Mouse (Mus musculus) CD4-positive, CD25-positive, alpha-beta regulatory T cell, adult 2 months (primary cell): ENCODE measurements around the gene 1110017D15Rik.

Experiments used
- DNase-seq: peaks from one replicate; pipeline ENCODE4 v3.0.0-alpha.2; 2012; ENCODE audit warnings: low read depth, low spot score

1110017D15Rik gene

GRCm38 (mm10) chr4:41517233-41517632, at the start of gene 1110017D15Rik:
TSS of gene 1110017D15Rik (minus strand) at chr4:41517333.
- DNase-seq = no peak

DNA sequence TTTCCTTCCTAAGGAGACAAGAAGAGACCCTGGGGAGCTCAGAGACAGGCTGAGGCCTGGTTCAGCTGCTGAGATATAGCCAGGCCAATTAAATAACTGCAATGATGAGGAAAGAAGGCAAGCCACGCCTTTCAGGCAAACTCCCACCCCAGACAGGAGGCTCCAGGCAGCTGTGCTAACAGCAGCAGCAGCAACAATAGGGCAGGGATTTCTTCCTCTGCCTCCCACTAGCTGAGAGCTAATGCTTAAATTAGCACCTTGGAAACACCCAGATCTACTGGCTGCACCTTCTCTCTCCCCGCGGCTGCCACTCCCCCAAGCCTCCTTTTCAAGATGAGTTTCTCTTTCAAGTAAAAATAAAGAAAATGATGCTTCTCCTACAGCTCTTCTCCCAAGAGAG, 49.0 kb upstream of the 1110017D15Rik start:
- DNase-seq = no peak

DNA sequence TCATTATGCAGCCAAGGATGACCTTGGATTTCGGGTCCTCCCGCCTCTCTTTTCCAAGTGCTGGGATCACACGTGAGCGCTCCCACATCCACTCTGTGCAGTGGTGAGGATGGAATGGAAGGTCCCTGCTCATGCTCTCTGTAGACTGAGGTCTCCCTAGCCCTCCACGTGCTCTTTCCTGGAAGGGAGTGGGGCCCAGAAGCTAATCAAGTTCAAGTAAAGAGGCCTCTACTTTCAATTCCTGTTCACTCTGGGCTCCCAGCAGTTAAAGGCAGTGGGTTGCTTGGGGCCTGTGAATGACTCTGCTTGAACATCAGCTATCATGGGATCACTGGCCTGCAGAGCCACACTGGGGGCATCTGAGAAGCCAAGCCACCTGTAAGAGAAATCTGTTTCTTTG, 46.2 kb upstream of the 1110017D15Rik start:
- no peak for DNase-seq

DNA sequence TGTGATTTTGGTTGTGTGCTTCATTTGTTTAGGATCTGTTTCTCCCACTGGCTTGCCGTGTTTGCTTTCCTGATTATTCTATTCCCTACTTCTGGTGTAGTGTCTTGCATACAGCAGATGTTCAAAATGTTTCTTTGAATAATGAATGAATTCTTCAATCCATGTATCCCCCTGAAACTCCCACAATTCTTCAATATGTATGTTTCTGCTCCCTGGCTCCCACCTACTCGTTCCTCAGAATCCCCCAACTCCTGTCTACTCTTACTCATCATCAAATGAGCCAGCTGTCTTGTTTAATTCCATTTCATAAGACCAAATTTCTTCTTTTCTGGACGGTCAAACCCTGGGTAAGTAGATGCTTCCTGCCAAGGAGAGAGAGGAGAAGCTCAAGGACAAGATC, 40.0 kb upstream of the 1110017D15Rik start:
- no peak for DNase-seq

DNA sequence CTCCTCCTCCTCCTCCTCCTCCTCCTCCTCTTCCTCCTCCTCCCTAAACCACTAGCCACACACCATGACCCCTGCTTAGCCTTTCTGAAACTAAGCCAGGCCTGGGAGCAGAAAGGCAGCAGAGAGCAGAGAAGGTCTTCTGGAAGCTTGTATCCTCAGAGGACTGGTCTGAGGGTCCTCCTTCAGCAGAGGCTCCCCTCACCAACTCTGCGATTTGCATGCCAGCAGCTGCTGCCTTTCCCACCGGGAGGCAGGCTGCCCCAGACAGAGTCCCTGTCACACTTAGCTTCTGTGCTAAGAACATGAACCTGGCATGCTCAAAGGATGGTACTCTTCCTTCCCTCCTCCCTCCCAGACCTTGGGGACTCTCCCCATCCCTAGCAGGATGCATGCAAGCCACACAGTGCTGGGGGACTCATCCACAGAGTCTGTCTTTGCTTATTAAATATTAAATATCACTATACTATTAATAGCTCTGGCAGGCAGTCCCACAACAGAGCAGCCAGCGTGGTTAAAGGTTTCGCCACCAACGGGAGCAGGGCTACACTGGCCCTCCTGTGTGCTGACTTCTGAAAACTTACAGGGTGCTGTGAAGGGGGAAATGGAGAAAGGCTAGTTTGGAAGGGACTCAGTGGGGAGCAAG, 39.3 kb upstream of the 1110017D15Rik start:
- DNase-seq = no peak

DNA sequence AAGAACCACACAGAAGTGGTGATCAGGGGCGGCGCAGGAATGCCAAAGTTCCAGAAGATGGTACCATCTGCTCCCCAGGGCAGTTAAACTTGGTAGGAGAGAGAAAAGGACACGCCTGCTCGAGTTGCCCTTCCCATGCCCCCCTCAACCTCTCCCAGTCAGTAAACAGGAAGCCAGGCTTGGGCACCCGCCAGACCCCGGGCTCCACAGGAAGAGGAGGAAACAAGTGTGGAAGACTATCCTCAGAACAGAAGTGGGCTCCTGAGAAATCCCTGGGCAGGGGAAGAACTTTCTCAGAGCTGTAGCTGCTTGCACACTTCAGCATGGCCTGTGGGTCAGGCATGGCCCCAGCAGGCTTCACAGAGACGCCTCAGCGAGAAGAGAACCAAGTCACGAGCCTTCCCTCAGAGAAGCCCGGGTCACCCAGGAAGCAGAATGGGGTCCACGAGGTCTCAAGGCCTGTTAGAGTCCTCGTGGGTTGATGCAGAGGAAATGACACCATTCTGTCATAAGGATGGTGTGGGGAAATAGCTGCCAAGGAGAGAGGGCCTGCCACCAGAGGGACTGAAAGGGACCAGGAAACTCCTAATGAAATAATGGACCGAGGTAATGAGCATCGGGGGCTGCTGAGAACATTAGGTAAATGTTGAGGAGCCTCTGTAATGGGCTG, 38.0 kb upstream of the 1110017D15Rik start:
- no peak for DNase-seq

- no peak for DNase-seq
Observed at GRCm38 (mm10) chr4:41553116-41553515, 36.0 kb upstream of the 1110017D15Rik start.

DNA sequence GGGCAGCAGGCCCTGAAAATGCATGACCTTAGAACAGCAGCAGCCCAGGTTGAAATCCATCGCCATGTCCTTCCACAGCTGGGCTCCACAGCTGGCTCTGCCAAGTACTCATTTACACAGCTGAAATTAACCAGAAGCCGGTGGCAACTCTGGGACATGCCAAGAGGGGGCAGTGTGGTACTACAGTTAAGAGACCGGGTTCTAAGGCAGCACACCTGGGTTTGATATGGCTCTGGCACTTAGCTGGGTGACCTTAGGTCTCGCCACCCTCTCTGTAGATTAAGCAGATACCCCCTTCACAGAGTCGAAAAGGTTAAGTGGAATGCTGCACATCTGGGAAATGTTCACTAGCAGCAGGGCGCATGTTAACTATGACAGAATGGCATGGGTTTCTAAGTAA, 35.4 kb upstream of the 1110017D15Rik start:
- DNase-seq = peak; percentile 83

DNA sequence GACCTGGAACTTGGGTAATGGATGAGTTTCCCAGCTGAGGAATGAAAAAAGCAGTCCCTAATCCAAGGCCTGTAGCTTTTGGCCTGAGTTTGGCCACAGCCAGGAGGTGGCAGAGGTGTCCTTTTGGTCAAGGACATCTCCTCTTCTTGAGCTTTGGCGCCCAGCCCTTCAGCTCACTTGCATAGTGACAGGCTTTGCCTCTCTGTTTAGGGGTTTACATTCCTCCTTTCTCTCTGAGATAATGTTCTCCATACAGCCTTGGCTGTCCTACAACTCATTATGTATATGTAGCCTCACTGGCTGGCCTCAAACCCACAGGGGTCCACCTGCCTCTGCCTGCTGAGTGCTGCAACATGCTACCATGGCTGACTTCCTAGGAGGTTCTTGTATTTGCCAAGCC, 30.0 kb upstream of the 1110017D15Rik start:
- no peak for DNase-seq

DNA sequence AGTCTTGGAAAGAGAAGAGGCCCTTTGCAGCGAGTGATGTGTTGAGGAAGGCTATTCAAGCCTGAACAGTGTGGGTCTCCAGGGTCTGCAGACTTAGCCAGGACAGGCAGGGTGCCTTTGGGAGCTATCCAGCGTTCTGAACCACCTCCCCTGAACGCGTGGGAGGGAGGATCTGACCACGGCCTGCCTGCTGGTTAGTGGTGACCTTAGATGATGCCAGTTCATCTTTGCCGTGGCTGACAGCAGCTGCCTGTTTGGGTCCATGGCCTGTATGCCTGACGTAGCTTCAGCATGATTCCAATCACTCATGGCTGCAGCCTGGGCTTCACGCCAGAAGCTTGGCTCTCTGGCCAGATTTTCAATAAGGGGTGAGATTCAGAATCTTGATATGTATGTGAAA, 28.9 kb upstream of the 1110017D15Rik start:
- DNase-seq = no peak

GRCm38 (mm10) chr4:41542136-41542535, 25.0 kb upstream of the 1110017D15Rik start:
- DNase-seq = no peak

GRCm38 (mm10) chr4:41534866-41535265, 17.7 kb upstream of the 1110017D15Rik start:
- no peak for DNase-seq

DNA sequence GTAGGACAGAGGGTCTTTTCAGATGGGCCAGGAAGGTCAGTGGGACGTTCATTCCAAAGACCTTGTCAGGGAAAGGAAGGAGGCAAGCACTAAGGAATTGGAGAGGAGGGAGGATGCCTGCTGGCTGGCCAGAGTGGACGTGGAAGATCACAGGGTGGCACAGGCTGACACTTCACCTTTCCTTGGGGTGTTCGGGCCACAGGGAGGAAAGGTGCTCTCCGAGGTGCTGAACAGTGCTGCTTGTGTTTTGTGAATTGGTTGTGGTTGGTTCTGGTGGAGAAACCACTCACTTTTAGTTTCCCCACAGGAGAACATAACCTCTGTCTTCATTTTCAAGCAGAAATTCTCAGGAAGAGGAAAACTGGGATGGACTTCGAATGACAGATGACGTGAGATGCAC, 15.3 kb upstream of the 1110017D15Rik start:
- peak; percentile 21 for DNase-seq

GRCm38 (mm10) chr4:41527996-41528395, 10.9 kb upstream of the 1110017D15Rik start:
- no peak for DNase-seq

- DNase-seq = no peak
Observed at GRCm38 (mm10) chr4:41527076-41527475, 9.9 kb upstream of the 1110017D15Rik start.

- no peak for DNase-seq
Observed at GRCm38 (mm10) chr4:41526553-41526952, 9.4 kb upstream of the 1110017D15Rik start.

GRCm38 (mm10) chr4:41524829-41525228, 7.7 kb upstream of the 1110017D15Rik start:
- DNase-seq = no peak

GRCm38 (mm10) chr4:41523839-41524238, 6.7 kb upstream of the 1110017D15Rik start:
- no peak for DNase-seq

DNA sequence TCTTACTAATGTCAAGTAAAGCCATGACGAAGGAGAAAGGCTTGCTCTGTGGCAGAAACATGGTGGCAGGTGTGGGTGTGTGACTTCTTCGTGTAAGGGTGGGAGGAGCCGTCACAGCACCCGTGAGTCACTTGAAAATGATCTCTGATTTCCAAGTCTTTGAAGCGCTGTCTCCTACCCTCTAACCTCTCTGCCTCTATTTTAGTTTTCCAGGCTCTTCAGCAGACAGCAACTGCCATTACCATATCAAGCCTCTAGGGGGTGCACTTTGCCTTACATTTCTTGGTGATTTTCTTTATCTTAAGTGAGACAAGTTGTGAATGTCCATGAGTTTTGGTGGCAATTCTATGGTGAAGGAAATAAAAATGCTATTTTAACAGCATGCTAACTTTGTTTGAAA, 5.7 kb upstream of the 1110017D15Rik start:
- peak; percentile 64 for DNase-seq

DNA sequence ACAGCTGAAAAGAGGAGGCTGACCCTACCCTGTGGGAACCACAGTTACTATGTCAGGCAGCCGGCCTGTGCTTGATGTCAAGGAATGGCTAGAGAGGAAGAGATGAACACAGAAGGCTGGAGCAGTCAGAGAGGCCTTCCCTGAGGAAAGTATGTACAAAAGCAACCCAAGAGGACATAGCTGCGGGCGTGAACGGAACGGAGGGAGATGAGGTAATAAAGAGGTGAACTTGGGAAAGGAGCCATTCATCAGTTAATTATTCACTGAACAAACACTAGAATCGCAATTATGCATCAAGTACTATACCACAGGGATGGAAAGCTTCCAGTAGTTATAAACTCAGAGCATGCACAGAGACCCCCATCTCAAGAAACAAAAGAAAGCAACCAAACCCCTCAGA, 5.0 kb upstream of the 1110017D15Rik start:
- no peak for DNase-seq

- no peak for DNase-seq
Observed at GRCm38 (mm10) chr4:41520641-41521040, 3.5 kb upstream of the 1110017D15Rik start.

DNA sequence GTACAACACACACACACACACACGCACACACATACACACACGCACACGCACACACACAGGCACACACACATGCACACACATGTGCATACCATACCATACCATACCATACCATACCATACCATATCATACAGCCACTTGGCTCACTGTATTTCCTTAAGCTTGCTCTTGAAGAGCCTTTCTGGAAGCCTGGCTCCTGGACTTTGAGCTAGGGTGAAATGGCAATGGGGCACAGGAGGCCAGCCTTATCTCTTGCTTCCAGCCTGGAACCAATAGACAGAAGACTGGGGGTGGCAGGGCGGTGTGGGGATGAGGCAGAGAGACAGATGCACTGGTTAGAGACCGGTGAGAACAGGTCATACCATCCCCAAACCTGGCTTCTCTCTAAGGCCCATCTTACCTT, 2.1 kb upstream of the 1110017D15Rik start:
- DNase-seq = no peak

- no peak for DNase-seq
Observed at GRCm38 (mm10) chr4:41518349-41518748, 1.2 kb upstream of the 1110017D15Rik start.
